ENCODE assay signal across 13 mouse cellular contexts in genomic region chr5:111421424-111421823, GRCm38 (mm10). TPM values are rescaled to one million over a fixed set of nuclear protein-coding genes. Genes with fewer than 3 reads are reported as not detected.
DNase-seq lines count a peak whose midpoint lies in the region; ATAC-seq and TF ChIP-seq lines count a peak whose summit lies in the region.
"Had no signal": no experiment of that assay in that cellular context is flagged by ENCODE, and none has a peak within 500 bp of the region (broad histone marks: within the 10 kb centered on the region; RNA-seq: fewer than 3 reads in every experiment).

No protein-coding gene starts in this region.

- no peak overlapping the region for H3K9ac ChIP-seq in heart, postnatal 0 days (replicated peaks; ENCODE audit: low read depth, low read length)
- H3K9ac ChIP-seq in embryonic facial prominence, embryonic 11.5 days (replicated peaks; ENCODE audit: low read length) = peak overlapping the region; percentile 99
- H3K9ac ChIP-seq in hindbrain, embryonic 15.5 days = peak overlapping the region; percentile 77
- peak overlapping the region; percentile 91 for H3K9ac ChIP-seq in midbrain, postnatal 0 days (replicated peaks; ENCODE audit: low read length, poor library complexity, severe bottlenecking)

- WGBS in heart, postnatal 0 days = 81% methylated on average over 15 of the region's 15 CpGs
- 50% methylated on average over 15 of the region's 15 CpGs for WGBS in embryonic facial prominence, embryonic 11.5 days
- WGBS in hindbrain, embryonic 15.5 days = 21% methylated on average over 15 of the region's 15 CpGs
- WGBS in midbrain, postnatal 0 days = 23% methylated on average over 15 of the region's 15 CpGs

- no peak for TF ChIP-seq EP300 in heart, postnatal 0 days (IDR thresholded peaks at IDR 0.05; ENCODE audit: low read depth)

- no peaks in the 10 kb centered on the region for H3K9me3 ChIP-seq in heart, postnatal 0 days (replicated peaks; ENCODE audit: control insufficient read depth, low read length)
- no peaks in the 10 kb centered on the region for H3K9me3 ChIP-seq in embryonic facial prominence, embryonic 11.5 days (replicated peaks; ENCODE audit: control insufficient read depth, low read length)
- no peaks in the 10 kb centered on the region for H3K9me3 ChIP-seq in hindbrain, embryonic 15.5 days
- H3K9me3 ChIP-seq in midbrain, postnatal 0 days (ENCODE audit: low read length) = no peaks in the 10 kb centered on the region

- H3K4me3 ChIP-seq in heart, postnatal 0 days (ENCODE audit: low read depth, low read length) = no peak overlapping the region
- H3K4me3 ChIP-seq in embryonic facial prominence, embryonic 11.5 days (ENCODE audit: low read depth, low read length) = peak overlapping the region; percentile 98
- peak overlapping the region; percentile 92 for H3K4me3 ChIP-seq in hindbrain, embryonic 15.5 days
- peak overlapping the region; percentile 90 for H3K4me3 ChIP-seq in midbrain, postnatal 0 days (ENCODE audit: low read depth, low read length)

- no peak for DNase-seq in heart, postnatal 0 days (ENCODE audit: low spot score)
- DNase-seq in heart, adult 18-20 months = no peak
- no peak for DNase-seq in embryonic facial prominence, embryonic 11.5 days (ENCODE audit: low spot score)
- DNase-seq in midbrain, postnatal 0 days (ENCODE audit: low spot score) = no peak
- DNase-seq in urinary bladder, postnatal 14 days (ENCODE audit: low spot score) = no peak
- DNase-seq: adrenal gland, adult 2 months; kidney, adult 18-20 months; lung, adult 2 months; right cerebral cortex, postnatal 4 days had no signal

- H3K36me3 ChIP-seq in heart, postnatal 0 days (replicated peaks; ENCODE audit: control insufficient read depth, insufficient read depth, low read length) = peaks cover 18% of the 10 kb centered on the region
- H3K36me3 ChIP-seq in embryonic facial prominence, embryonic 11.5 days (replicated peaks; ENCODE audit: control insufficient read depth, insufficient read depth, low read depth, low read length) = peaks cover 10% of the 10 kb centered on the region
- H3K36me3 ChIP-seq in hindbrain, embryonic 15.5 days = no peaks in the 10 kb centered on the region
- H3K36me3 ChIP-seq in midbrain, postnatal 0 days (ENCODE audit: insufficient read depth, low read length) = peaks cover 11% of the 10 kb centered on the region; the same call in 1 of the 2 replicates

- peak overlapping the region; percentile 97; the same call in 1 of the 2 replicates for H3K4me2 ChIP-seq in heart, postnatal 0 days (ENCODE audit: low read depth, low read length)
- H3K4me2 ChIP-seq in embryonic facial prominence, embryonic 11.5 days (ENCODE audit: low read depth, low read length) = peak overlapping the region; percentile 99
- peak overlapping the region; percentile 88 for H3K4me2 ChIP-seq in hindbrain, embryonic 15.5 days
- H3K4me2 ChIP-seq in midbrain, postnatal 0 days (ENCODE audit: low read depth, low read length, poor library complexity, severe bottlenecking) = peak overlapping the region; percentile 92

- TF ChIP-seq CTCF in heart, postnatal 0 days (IDR thresholded peaks at IDR 0.05; ENCODE audit: low read depth) = no peak
- TF ChIP-seq CTCF in midbrain, postnatal 0 days (IDR thresholded peaks at IDR 0.05) = no peak

- peaks cover 30% of the 10 kb centered on the region for H3K4me1 ChIP-seq in heart, postnatal 0 days (ENCODE audit: control insufficient read depth, insufficient read depth)
- peaks cover 37% of the 10 kb centered on the region for H3K4me1 ChIP-seq in embryonic facial prominence, embryonic 11.5 days (ENCODE audit: control insufficient read depth, insufficient read depth, low read length)
- peaks cover 80% of the 10 kb centered on the region for H3K4me1 ChIP-seq in hindbrain, embryonic 15.5 days (replicated peaks)
- peaks cover 4% of the 10 kb centered on the region; the same call in 1 of the 2 replicates for H3K4me1 ChIP-seq in midbrain, postnatal 0 days (ENCODE audit: insufficient read depth, low read length)

- H3K27me3 ChIP-seq in heart, postnatal 0 days (ENCODE audit: control insufficient read depth, insufficient read depth, low read length) = peaks cover 47% of the 10 kb centered on the region
- H3K27me3 ChIP-seq in embryonic facial prominence, embryonic 11.5 days (ENCODE audit: control insufficient read depth, insufficient read depth, low read length) = no peaks in the 10 kb centered on the region; the same call in 1 of the 2 replicates
- H3K27me3 ChIP-seq in hindbrain, embryonic 15.5 days = no peaks in the 10 kb centered on the region
- H3K27me3 ChIP-seq in midbrain, postnatal 0 days (ENCODE audit: insufficient read depth, low read length) = no peaks in the 10 kb centered on the region

- no peak overlapping the region for H3K27ac ChIP-seq in heart, postnatal 0 days (ENCODE audit: low read depth)
- no peak overlapping the region for H3K27ac ChIP-seq in embryonic facial prominence, embryonic 11.5 days (replicated peaks; ENCODE audit: low read depth, low read length)
- peak overlapping the region; percentile 91 for H3K27ac ChIP-seq in hindbrain, embryonic 15.5 days (replicated peaks)
- H3K27ac ChIP-seq in midbrain, postnatal 0 days (ENCODE audit: low read depth, low read length) = peak overlapping the region; percentile 90

- no peak for ATAC-seq in heart, postnatal 0 days (ENCODE audit: insufficient read depth, low read depth)
- no peak for ATAC-seq in embryonic facial prominence, embryonic 11.5 days (replicated peaks; ENCODE audit: insufficient number of reproducible peaks, low FRiP score, low TSS enrichment, low read depth)
- ATAC-seq in hindbrain, embryonic 15.5 days (ENCODE audit: low FRiP score, low read depth) = no peak
- no peak for ATAC-seq in midbrain, postnatal 0 days (ENCODE audit: low FRiP score)
- no peak for ATAC-seq in erythroid progenitor cell, adult 5-6 weeks (replicated peaks; ENCODE audit: low FRiP score, poor library complexity, severe bottlenecking)
- no peak for ATAC-seq in frontal cortex, adult (ENCODE audit: low TSS enrichment)
- ATAC-seq: CD4-positive, CD25-positive, alpha-beta regulatory T cell, adult 4 months had no signal

RNA-seq across cellular contexts. Expression of gene Mn1, which starts 4.3 kb away (rescaled TPM):
- total RNA-seq in heart, postnatal 0 days (2014; rRNA removed; ENCODE audit: low replicate concordance) = 11.0 and 16.4 TPM in 2 replicates
- 3.9 and 4.5 TPM in 2 replicates for polyA plus RNA-seq in heart, postnatal 0 days (2015; fragmentation: Nextera tagmentation; extraction: Ambion mirVana)
- total RNA-seq in heart, adult 18-20 months (2021) = 10 to 100 TPM; 16.0 to 16.6 TPM
- 36.3 and 36.8 TPM in 2 replicates for polyA plus RNA-seq in embryonic facial prominence, embryonic 11.5 days (2014; fragmentation: Nextera tagmentation; extraction: Ambion mirVana)
- polyA plus RNA-seq in hindbrain, embryonic 15.5 days (2015; fragmentation: Nextera tagmentation; extraction: Ambion mirVana) = 38.7 and 40.3 TPM in 2 replicates
- 112 and 139 TPM in 2 replicates for total RNA-seq in midbrain, postnatal 0 days (2014; rRNA removed)
- 49.6 and 49.8 TPM in 2 replicates for polyA plus RNA-seq in midbrain, postnatal 0 days (2015; fragmentation: Nextera tagmentation; extraction: Ambion mirVana)
- 0.36 TPM in 1 of 2 replicates, not detected in the other for total RNA-seq in erythroid progenitor cell, adult 5-6 weeks (2015; ENCODE audit: low replicate concordance)
- 0.13 TPM in 1 of 2 replicates, not detected in the other for total RNA-seq in erythroid progenitor cell, adult 5-6 weeks (2017; ENCODE audit: low replicate concordance)
- polyA plus RNA-seq: CD4-positive, CD25-positive, alpha-beta regulatory T cell, adult 4 months had no signal

Comparison
In these comparisons a context has a peak if more than half of its experiments do, and no peak if none do; other contexts are left out.
1. H3K27ac ChIP-seq: peak in hindbrain, embryonic 15.5 days (single experiment) and midbrain, postnatal 0 days (single experiment); none in heart, postnatal 0 days (single experiment) and embryonic facial prominence, embryonic 11.5 days (single experiment).
2. Peak in every context shown above with its lines, with median percentiles within 50 percentile points of each other: H3K4me2 ChIP-seq.